Mouse (Mus musculus) small intestine, adult 2 months (tissue): Measurements from ENCODE around the gene Muc5ac.

ENCODE experiments used
- CTCF ChIP-seq: fragments of 200-500 bp; IDR thresholded peaks from 2 replicates; pipeline ENCODE4 v1.5.1; 2012; ENCODE audit warnings: low read depth, mild to moderate bottlenecking, control low read depth, inconsistent platforms, low read length, moderate library complexity, mixed read lengths; ENCODE audit not compliant: insufficient replicate concordance, insufficient read length; ENCODE audit errors: extremely low read depth
- POLR2A ChIP-seq: fragments of 200-500 bp; IDR thresholded peaks from 2 replicates; pipeline ENCODE4 v1.6.1; 2012; ENCODE audit warnings: low read depth, mild to moderate bottlenecking, control low read depth, inconsistent platforms, low read length, moderate library complexity

DNA sequence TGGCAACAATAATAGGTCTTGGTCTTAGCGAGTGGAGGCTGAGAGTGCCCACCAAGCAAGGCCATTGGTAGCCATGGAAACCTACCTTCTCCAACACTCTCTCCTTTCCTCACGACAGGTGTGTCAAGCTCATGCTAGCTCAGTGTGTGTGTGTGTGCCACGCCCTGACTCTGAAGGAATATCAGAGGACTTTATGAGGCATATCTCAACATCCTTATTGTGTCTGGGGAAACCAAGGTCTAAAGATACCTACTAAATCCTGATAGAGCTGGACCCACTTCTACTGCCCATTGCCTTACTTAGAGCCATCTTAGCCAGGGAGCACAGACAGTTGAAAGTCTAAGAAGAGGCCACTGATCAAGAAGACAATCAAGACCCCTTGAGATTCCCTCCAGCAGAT lies 18.3 kb upstream of the Muc5ac start:
- TF ChIP-seq CTCF, result no peak
- no peak for TF ChIP-seq POLR2A
